Mouse (Mus musculus) CH12.LX (cell line): ENCODE measurements around the gene Fyb. TPM values are rescaled to one million over a fixed set of nuclear protein-coding genes. Genes with fewer than 3 reads are reported as not detected.
A peak's percentile ranks its signal among the peaks of the same experiment; 100 is the strongest.

Source experiments
- DNase-seq: peaks from one replicate; pipeline ENCODE4 v3.0.0-alpha.2; 2013; ENCODE audit errors: extremely low read depth
- H3K27ac ChIP-seq: 2 replicates; pipeline ENCODE4 v1.5.1; 2012; ENCODE audit warnings: low read depth, mild to moderate bottlenecking, control low read depth, moderate library complexity; ENCODE audit not compliant: insufficient read depth
- H3K27me3 ChIP-seq: replicated peaks from 2 replicates; pipeline ENCODE3; 2012; ENCODE audit warnings: inconsistent platforms
- H3K36me3 ChIP-seq, 2 experiments: replicated peaks in 1 of 2; 2 replicates each; pipeline versions ENCODE3 to v1.6.1; 2012; ENCODE audit warnings: inconsistent platforms in 1 of 2, low read length in 1 of 2, mild to moderate bottlenecking in 1 of 2, mixed read lengths in 1 of 2, moderate library complexity in 1 of 2; ENCODE audit not compliant: control insufficient read depth in 1 of 2, insufficient read depth in 1 of 2
- H3K4me1 ChIP-seq, 2 experiments: 2 replicates each; pipeline ENCODE4 v1.6.1; 2012; ENCODE audit warnings: inconsistent platforms in 1 of 2, moderate library complexity in 1 of 2; ENCODE audit not compliant: insufficient read depth in 2 of 2, control insufficient read depth in 1 of 2
- H3K4me2 ChIP-seq: 2 replicates; pipeline ENCODE4 v1.6.1; 2012; ENCODE audit warnings: low read depth, mild to moderate bottlenecking, control low read depth; ENCODE audit not compliant: poor library complexity, insufficient read depth, severe bottlenecking
- H3K4me3 ChIP-seq, 3 experiments: fragments of 150-350 bp in 1 of 3; sonication (generic) in 1 of 3; replicated peaks in 1 of 3; 2 replicates each; pipeline versions ENCODE3 to v1.5.1; 2011 to 2012; ENCODE audit warnings: low read depth in 2 of 3, low read length in 2 of 3, mild to moderate bottlenecking in 2 of 3, moderate library complexity in 2 of 3, control low read depth in 1 of 3, improper control_type of control experiment in 1 of 3, inconsistent platforms in 1 of 3, mixed read lengths in 1 of 3; ENCODE audit not compliant: poor library complexity in 1 of 3
- H3K79me2 ChIP-seq: replicated peaks from 2 replicates; pipeline ENCODE4 v1.6.1; 2012; ENCODE audit warnings: mild to moderate bottlenecking, moderate library complexity; ENCODE audit not compliant: control insufficient read depth, poor library complexity, insufficient read depth, severe bottlenecking; ENCODE audit errors: extremely low read depth
- H3K9ac ChIP-seq: 2 replicates; pipeline ENCODE4 v1.6.1; 2012; ENCODE audit warnings: low read depth, mild to moderate bottlenecking, control low read depth, moderate library complexity; ENCODE audit not compliant: insufficient read depth
- H3K9me3 ChIP-seq: replicated peaks from 2 replicates; pipeline ENCODE3; 2012; ENCODE audit warnings: low read length, inconsistent platforms, mixed read lengths
- BHLHE40 ChIP-seq: IDR thresholded peaks from 2 replicates; pipeline ENCODE4 v1.6.1; 2011; ENCODE audit warnings: mild to moderate bottlenecking, low read depth, low read length, improper control_type of control experiment
- CHD1 ChIP-seq: IDR thresholded peaks from 2 replicates; pipeline ENCODE4 v1.6.1; 2012; ENCODE audit warnings: low read depth, low read length, improper control_type of control experiment, inconsistent platforms
- CHD2 ChIP-seq: IDR thresholded peaks from 2 replicates; pipeline ENCODE4 v1.6.1; 2011; ENCODE audit warnings: low read length, improper control_type of control experiment
- CTCF ChIP-seq, 2 experiments: IDR thresholded peaks in 1 of 2; conservative IDR thresholded peaks in 1 of 2; 2 replicates each; pipeline ENCODE4 v1.5.1; 2011 to 2012; ENCODE audit warnings: low read depth in 2 of 2, low read length in 2 of 2, improper control_type of control experiment in 1 of 2, inconsistent platforms in 1 of 2, mild to moderate bottlenecking in 1 of 2, moderate library complexity in 1 of 2
- E2F4 ChIP-seq: IDR thresholded peaks from 2 replicates; pipeline ENCODE4 v1.6.1; 2011; ENCODE audit warnings: low read depth, low read length, improper control_type of control experiment; ENCODE audit not compliant: insufficient replicate concordance
- ELF1 ChIP-seq: IDR thresholded peaks from 2 replicates; pipeline ENCODE4 v1.6.1; 2014; ENCODE audit warnings: low read depth, mild to moderate bottlenecking, inconsistent platforms, low read length, improper control_type of control experiment
- ETS1 ChIP-seq: conservative IDR thresholded peaks from 2 replicates; pipeline ENCODE4 v1.6.1; 2012; ENCODE audit warnings: low read depth, mild to moderate bottlenecking, inconsistent platforms, low read length, improper control_type of control experiment, moderate library complexity
- HCFC1 ChIP-seq: IDR thresholded peaks from 2 replicates; pipeline ENCODE4 v1.6.1; 2012; ENCODE audit warnings: low read depth, mild to moderate bottlenecking, inconsistent platforms, low read length, improper control_type of control experiment
- IRF4 ChIP-seq: IDR thresholded peaks from 2 replicates; pipeline ENCODE4 v1.6.1; 2014; ENCODE audit warnings: low read depth, mild to moderate bottlenecking, inconsistent platforms, low read length, improper control_type of control experiment
- JUN ChIP-seq: IDR thresholded peaks from 2 replicates; pipeline ENCODE4 v1.6.1; 2011; ENCODE audit warnings: low read depth, mild to moderate bottlenecking, low read length, improper control_type of control experiment, moderate library complexity; ENCODE audit not compliant: insufficient read depth
- KAT2A ChIP-seq: IDR thresholded peaks from 2 replicates; pipeline ENCODE4 v1.6.1; 2012; ENCODE audit warnings: low read length, improper control_type of control experiment, inconsistent platforms; ENCODE audit not compliant: insufficient replicate concordance
- MEF2A ChIP-seq: IDR thresholded peaks from 2 replicates; pipeline ENCODE4 v1.6.1; 2014; ENCODE audit warnings: low read depth, mild to moderate bottlenecking, inconsistent platforms, low read length, improper control_type of control experiment, borderline replicate concordance
- MYC ChIP-seq: IDR thresholded peaks from 2 replicates; pipeline ENCODE4 v1.6.1; 2011; ENCODE audit warnings: low read depth, mild to moderate bottlenecking, improper control_type of control experiment, low read length
- NELFE ChIP-seq: IDR thresholded peaks from 2 replicates; pipeline ENCODE4 v1.6.1; 2011; ENCODE audit warnings: low read depth, low read length, improper control_type of control experiment
- PAX5 ChIP-seq: IDR thresholded peaks from 2 replicates; pipeline ENCODE4 v1.6.1; 2012; ENCODE audit warnings: low read length, inconsistent platforms, mixed read lengths
- POLR2AphosphoS2 ChIP-seq: IDR thresholded peaks from 2 replicates; pipeline ENCODE4 v1.6.1; 2011; ENCODE audit warnings: low read depth, low read length, improper control_type of control experiment
- RAD21 ChIP-seq: IDR thresholded peaks from 2 replicates; pipeline ENCODE4 v1.6.1; 2011; ENCODE audit warnings: low read depth, mild to moderate bottlenecking, low read length, improper control_type of control experiment, moderate library complexity
- SIN3A ChIP-seq: IDR thresholded peaks from 2 replicates; pipeline ENCODE4 v1.6.1; 2012; ENCODE audit warnings: low read length, improper control_type of control experiment, inconsistent platforms
- SMC3 ChIP-seq: IDR thresholded peaks from 2 replicates; pipeline ENCODE4 v1.6.1; 2011; ENCODE audit warnings: low read depth, low read length, improper control_type of control experiment
- TBP ChIP-seq: conservative IDR thresholded peaks from 2 replicates; pipeline ENCODE4 v1.6.1; 2011; ENCODE audit warnings: low read depth, low read length, improper control_type of control experiment
- UBTF ChIP-seq: IDR thresholded peaks from 2 replicates; pipeline ENCODE4 v1.6.1; 2012; ENCODE audit warnings: low read depth, mild to moderate bottlenecking, inconsistent platforms, low read length, improper control_type of control experiment, moderate library complexity
- USF1 ChIP-seq: IDR thresholded peaks from 2 replicates; pipeline ENCODE4 v1.6.1; 2014; ENCODE audit warnings: low read depth, mild to moderate bottlenecking, inconsistent platforms, low read length, improper control_type of control experiment
- USF2 ChIP-seq: conservative IDR thresholded peaks from 2 replicates; pipeline ENCODE4 v1.6.1; 2011; ENCODE audit warnings: low read depth, low read length, improper control_type of control experiment
- ZC3H11A ChIP-seq: IDR thresholded peaks from 2 replicates; pipeline ENCODE4 v1.6.1; 2012; ENCODE audit warnings: low read depth, mild to moderate bottlenecking, inconsistent platforms, low read length, improper control_type of control experiment
- ZNF384 ChIP-seq: IDR thresholded peaks from 2 replicates; pipeline ENCODE4 v1.6.1; 2012; ENCODE audit warnings: low read depth, low read length, improper control_type of control experiment, inconsistent platforms
- dilution Hi-C: fragments of 300-500 bp; cut with MboI; formaldehyde crosslinking; loops from 2 replicates; pipeline ENCODE4 v1.14.3; 2020; ENCODE audit warnings: low sequenced_read_pairs; ENCODE audit not compliant: extremely low pct_unique_long_range_greater_than_20kb, extremely low pct_ligation_motif_present
- in situ Hi-C: fragments of 300-500 bp; cut with MboI; formaldehyde crosslinking; loops from 3 replicates; pipeline ENCODE4 v1.14.3; 2019; ENCODE audit warnings: low sequenced_read_pairs, low pct_ligation_motif_present, low pct_unique_long_range_greater_than_20kb, mixed read lengths
- polyA plus RNA-seq: library from polyadenylated mRNA; unstranded; fragments of >175 nt; gene quantifications from 2 replicates; pipeline ENCODE4 v1.2.1, GENCODE M21; 2012; ENCODE audit warnings: low read depth; ENCODE audit not compliant: insufficient read length
- total RNA-seq, 2 experiments: library from RNA; depleted of rRNA; stranded (reverse); fragments of 300-350 nt in 1 of 2; fragments of >200 nt in 1 of 2; gene quantifications; 2 replicates each; pipeline ENCODE4 v1.2.3; 2012 to 2014

Gene Fyb
- total and polyA plus RNA-seq, 3 experiments: 17.6 to 60.1 (median 32.2) TPM

DNA sequence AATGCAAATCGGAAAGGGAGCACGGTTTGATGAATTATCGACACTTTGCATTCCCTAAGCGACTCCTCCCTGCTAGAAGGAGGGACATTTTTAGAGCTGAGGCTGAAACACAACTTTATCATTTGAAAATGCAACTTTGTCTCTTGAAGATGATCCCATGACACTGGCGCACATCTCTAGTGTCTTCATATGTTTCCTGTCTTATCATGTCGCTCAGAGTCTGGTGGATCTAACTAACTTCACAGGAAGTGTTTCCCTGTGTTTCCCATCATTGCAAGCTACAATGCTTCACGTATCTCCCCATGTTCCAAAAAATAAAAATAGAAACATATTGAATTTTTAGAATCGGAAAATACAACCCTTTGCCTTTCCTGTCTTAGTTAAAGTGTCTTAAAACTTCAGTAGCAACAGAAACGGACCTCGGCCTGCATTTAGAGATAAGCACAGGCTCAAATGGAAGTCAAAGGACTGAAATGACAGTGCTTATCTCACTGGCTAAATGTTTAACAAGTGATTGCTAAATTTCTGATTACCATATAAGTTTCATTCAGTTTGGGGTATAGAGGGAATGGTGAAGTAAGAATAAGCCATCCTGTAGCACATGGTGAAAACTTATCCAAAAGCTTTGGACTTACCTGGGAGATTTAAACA lies 2.0 kb upstream of the Fyb start:
- dilution Hi-C loops (no loop called here), in situ Hi-C loops (no loop called here)
- H3K9ac ChIP-seq: no peak overlapping the region
- no peak overlapping the region for H3K27ac ChIP-seq
- no peaks in the 10 kb centered on the region for H3K27me3 ChIP-seq
- no peaks in the 10 kb centered on the region for H3K9me3 ChIP-seq
- H3K4me3 ChIP-seq: no peak overlapping the region
- H3K4me2 ChIP-seq: peak overlapping the region; percentile 38; the same call in 1 of the 2 replicates
- TF ChIP-seq ELF1 (no peak), RAD21 (no peak), E2F4 (no peak), USF1 (no peak), TBP (no peak), ZNF384 (no peak), HCFC1 (no peak), KAT2A (no peak), ETS1 (no peak)
- no peak for DNase-seq
- peaks cover 2 to 22% of the 10 kb centered on the region in 2 experiments; a peak in 2 of 4 replicates for H3K4me1 ChIP-seq
- no peaks in the 10 kb centered on the region for H3K36me3 ChIP-seq
- H3K79me2 ChIP-seq: no peaks in the 10 kb centered on the region

DNA sequence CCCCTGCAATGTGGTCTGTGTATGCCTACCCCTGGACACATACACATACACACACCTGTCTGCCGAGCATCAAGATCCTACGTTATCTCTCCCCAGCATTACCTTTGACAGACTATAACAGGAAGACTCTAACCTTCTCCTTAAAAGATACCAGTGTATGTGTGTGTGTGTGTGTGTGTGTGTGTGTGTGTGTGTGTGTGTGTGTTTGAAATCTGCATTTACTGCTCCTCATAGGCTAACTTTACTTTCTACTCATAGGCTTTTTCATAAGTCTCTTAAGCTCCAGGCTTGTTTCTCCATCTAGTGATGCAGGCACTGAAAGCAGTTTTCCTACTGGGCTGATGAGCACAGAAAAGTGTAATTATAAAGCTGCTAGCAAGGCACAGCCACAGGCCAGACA lies 2.1 kb downstream of the Fyb start:
- in situ Hi-C loops (no loop called here), dilution Hi-C loops (no loop called here)
- no peak for TF ChIP-seq USF1
- TF ChIP-seq POLR2AphosphoS2: no peak
- TF ChIP-seq MEF2A: no peak
- TF ChIP-seq CHD1: no peak
- no peak for DNase-seq
- no peaks in the 10 kb centered on the region for H3K36me3 ChIP-seq
- no peak overlapping the region for H3K4me3 ChIP-seq
- no peaks in the 10 kb centered on the region for H3K9me3 ChIP-seq
- H3K27me3 ChIP-seq: no peaks in the 10 kb centered on the region
- H3K4me2 ChIP-seq: no peak overlapping the region
- no peak overlapping the region for H3K27ac ChIP-seq
- H3K79me2 ChIP-seq: no peaks in the 10 kb centered on the region
- H3K9ac ChIP-seq: no peak overlapping the region
- peaks cover 2 to 21% of the 10 kb centered on the region in 2 experiments; a peak in 2 of 4 replicates for H3K4me1 ChIP-seq

DNA sequence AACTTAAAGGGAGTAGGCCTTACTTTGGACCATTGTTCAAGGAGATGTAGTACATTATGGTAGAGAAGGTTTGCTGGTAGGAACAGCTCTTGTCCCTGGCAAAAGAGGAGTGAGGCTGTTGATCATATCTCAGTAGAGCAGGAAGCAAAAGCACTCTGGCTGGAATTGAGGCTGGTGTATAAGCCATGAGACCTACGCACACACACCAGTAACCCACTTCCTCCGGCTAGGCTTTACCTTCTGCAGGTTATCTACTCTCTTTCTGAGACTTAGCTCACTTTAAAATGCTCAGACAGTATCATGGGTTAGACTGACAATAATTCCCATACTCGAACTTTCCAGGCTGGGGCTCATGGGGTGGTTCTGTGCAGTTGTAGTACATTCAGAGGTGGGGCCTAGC lies 2.7 kb downstream of the Fyb start:
- Histone ChIP-seq H3K36me3 (no peaks in the 10 kb centered on the region), H3K9ac (no peak overlapping the region), H3K27ac (no peak overlapping the region), H3K79me2 (no peaks in the 10 kb centered on the region), H3K4me3 (no peak overlapping the region), H3K27me3 (no peaks in the 10 kb centered on the region), H3K4me2 (no peak overlapping the region), H3K4me1 (peaks cover 2 to 15% of the 10 kb centered on the region in 2 experiments; a peak in 2 of 4 replicates), H3K9me3 (no peaks in the 10 kb centered on the region)
- in situ Hi-C loops: no loop called here
- TF ChIP-seq JUN (no peak), SMC3 (no peak), UBTF (no peak), SIN3A (no peak), IRF4 (no peak), USF1 (no peak), ETS1 (no peak), CTCF (conservative IDR thresholded peaks at IDR 0.05 in 1 of 2, IDR thresholded peaks at IDR 0.05 in 1 of 2; ENCODE audit: low read depth in 2 of 2, low read length in 2 of 2) (no peak), BHLHE40 (no peak), MYC (no peak), USF2 (no peak), PAX5 (no peak), CHD2 (no peak), ZC3H11A (no peak), KAT2A (no peak), ZNF384 (no peak), NELFE (no peak)
- TF ChIP-seq, all 38 proteins: peak for 0
- dilution Hi-C loops: no loop called here
- no peak for DNase-seq
